Mouse (Mus musculus): ENCODE measurements around the gene Col23a1.

GRCm38 (mm10) chr11:51584057-51584430, 294.3 kb downstream of the Col23a1 start:
- TF ChIP-seq POLR2A (IDR thresholded peaks at IDR 0.05; ENCODE audit: low read depth, low read length) (no peak), CTCF (conservative IDR thresholded peaks at IDR 0.05; ENCODE audit: insufficient read depth, insufficient read length, low read depth, low read length) (no peak)

Data from kidney, adult 2 months (tissue).